Mouse (Mus musculus): ENCODE results near the gene Adk.

GRCm38 (mm10) chr14:21455654-21456350 lies 403.4 kb downstream of the Adk start:
- TF ChIP-seq MAX (IDR thresholded peaks at IDR 0.05) (no peak), CTCF (IDR thresholded peaks at IDR 0.05; ENCODE audit: control insufficient read depth, insufficient read depth, insufficient read length) (no peak), CEBPB (IDR thresholded peaks at IDR 0.05; ENCODE audit: low read depth) (no peak), USF1 (IDR thresholded peaks at IDR 0.05; ENCODE audit: low read depth) (no peak), MYOD1 (IDR thresholded peaks at IDR 0.05; ENCODE audit: control insufficient read depth, insufficient read length, low read depth) (no peak)
